Mouse (Mus musculus) macrophage (primary cell): Measurements from ENCODE around the gene Nsun2. TPM values are rescaled to one million over a fixed set of nuclear protein-coding genes. Genes with fewer than 3 reads are reported as not detected.
"Not testable (repeated sequence)": the region's sequence is repeated elsewhere in the genome, so short reads cannot be mapped to it uniquely, and the experiment has no call there.

ENCODE experiments used
- H3K27ac ChIP-seq: fragments of 350-480 bp; formaldehyde crosslinking; 2 replicates; pipeline ENCODE4 v1.9.0; 2021
- H3K36me3 ChIP-seq: fragments of 350-480 bp; formaldehyde crosslinking; 2 replicates; pipeline ENCODE4 v1.9.0; 2021; ENCODE audit errors: inconsistent target
- H3K4me3 ChIP-seq: fragments of 350-480 bp; formaldehyde crosslinking; 2 replicates; pipeline ENCODE4 v1.9.0; 2021; ENCODE audit errors: inconsistent target
- H3K79me2 ChIP-seq: fragments of 350-480 bp; formaldehyde crosslinking; 2 replicates; pipeline ENCODE4 v1.9.0; 2021; ENCODE audit errors: inconsistent target
- WGBS: methylation state at CpG from one replicate; pipeline ENCODE4 v1.1.7; 2026; ENCODE audit warnings: inconsistent platforms; ENCODE audit not compliant: missing documents; 5-methylcytosine and 5-hydroxymethylcytosine counted together
- polyA plus RNA-seq: library from polyadenylated mRNA; stranded (reverse); fragments of 250-400 nt; gene quantifications from 3 replicates; pipeline ENCODE4 v1.2.4, GENCODE M21; 2018; ENCODE audit warnings: inconsistent platforms

The Nsun2 gene
- polyA plus RNA-seq, 1 experiment from 2014 or later, result 44.0 TPM

GRCm38 (mm10) chr13:69577181-69577834 is 43.8 kb downstream of the Nsun2 start:
- Histone ChIP-seq H3K27ac (no peak overlapping the region), H3K36me3 (no peaks in the 10 kb centered on the region), H3K79me2 (no peaks in the 10 kb centered on the region), H3K4me3 (no peak overlapping the region)
- 91% methylated on average over 16 of the region's 16 CpGs for WGBS

- Histone ChIP-seq H3K36me3 (no peaks in the 10 kb centered on the region), H3K4me3 (no peak overlapping the region), H3K79me2 (no peaks in the 10 kb centered on the region), H3K27ac (no peak overlapping the region)
- WGBS, result 94% methylated on average over 6 of the region's 6 CpGs
These were observed 48.9 kb downstream of the Nsun2 start for GRCm38 (mm10) chr13:69582411-69582810.

DNA sequence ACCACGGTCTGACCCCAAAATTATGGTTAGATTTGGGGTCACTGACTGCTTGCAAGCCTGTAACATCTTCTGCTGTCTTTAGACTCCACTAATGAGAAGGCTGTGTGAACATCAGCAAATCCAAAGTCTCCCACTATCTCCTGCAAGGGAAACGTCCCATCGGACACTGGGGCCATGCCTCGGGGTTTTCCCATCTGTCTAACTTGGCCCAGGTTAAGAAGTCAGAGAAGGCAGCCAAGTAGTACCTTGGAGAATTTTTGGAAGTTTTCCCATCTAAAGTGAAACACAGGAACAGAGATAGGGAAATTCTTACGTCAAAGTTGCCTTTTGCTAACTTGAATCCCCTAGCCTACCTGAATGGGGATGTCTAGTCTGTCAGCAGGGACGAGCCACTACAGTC is 50.0 kb downstream of the Nsun2 start:
- Histone ChIP-seq H3K36me3 (no peaks in the 10 kb centered on the region), H3K27ac (no peak overlapping the region), H3K79me2 (no peaks in the 10 kb centered on the region), H3K4me3 (no peak overlapping the region)
- WGBS, result 92% methylated on average over 6 of the region's 6 CpGs

- H3K4me3 ChIP-seq, result no peak overlapping the region
- no peak overlapping the region for H3K27ac ChIP-seq
- WGBS, result 50% methylated on average over 6 of the region's 6 CpGs
- H3K79me2 ChIP-seq, result no peaks in the 10 kb centered on the region
- no peaks in the 10 kb centered on the region for H3K36me3 ChIP-seq
These were observed 52.3 kb downstream of the Nsun2 start for GRCm38 (mm10) chr13:69585828-69586227.

- 82% methylated on average over 10 of the region's 10 CpGs for WGBS
These were observed 52.8 kb downstream of the Nsun2 start for GRCm38 (mm10) chr13:69586337-69586736.

DNA sequence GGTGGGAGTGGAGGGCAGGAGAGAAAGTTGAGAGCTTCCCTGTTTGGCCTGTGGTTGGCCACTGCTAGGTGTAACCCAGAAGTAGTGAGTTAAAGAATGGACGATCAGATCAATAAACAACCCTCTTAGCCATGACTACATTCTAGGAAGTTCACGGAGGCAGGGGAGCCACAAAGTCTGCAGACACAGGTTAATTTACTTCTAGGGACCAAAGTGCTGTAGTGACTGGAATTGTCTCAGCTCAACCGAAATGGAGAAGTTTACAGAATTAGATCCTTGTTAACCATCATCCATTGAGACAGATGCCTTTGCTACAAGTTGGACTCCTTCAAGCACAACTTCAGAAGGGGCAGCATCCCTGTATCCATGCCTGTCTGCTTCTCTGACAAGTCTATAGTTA is 54.3 kb downstream of the Nsun2 start:
- no peak overlapping the region for H3K27ac ChIP-seq
- 63% methylated on average over 3 of the region's 3 CpGs for WGBS

More at GRCm38 (mm10) chr13:69586337-69586736, 52.8 kb downstream of the Nsun2 start:
- no peaks in the 10 kb centered on the region for H3K79me2 ChIP-seq
- no peak overlapping the region for H3K4me3 ChIP-seq
- H3K27ac ChIP-seq, result no peak overlapping the region
- no peaks in the 10 kb centered on the region for H3K36me3 ChIP-seq

GRCm38 (mm10) chr13:69588263-69588662 is 54.7 kb downstream of the Nsun2 start:
- 98% methylated on average over 6 of the region's 6 CpGs for WGBS
- H3K27ac ChIP-seq, result no peak overlapping the region
- no peak overlapping the region for H3K4me3 ChIP-seq
- H3K36me3 ChIP-seq, result no peaks in the 10 kb centered on the region
- no peaks in the 10 kb centered on the region for H3K79me2 ChIP-seq

More for the DNA sequence above, 54.3 kb downstream of the Nsun2 start:
- H3K36me3 ChIP-seq, result no peaks in the 10 kb centered on the region
- H3K4me3 ChIP-seq, result no peak overlapping the region
- no peaks in the 10 kb centered on the region for H3K79me2 ChIP-seq

- H3K27ac ChIP-seq, result no peak overlapping the region
- no peaks in the 10 kb centered on the region for H3K79me2 ChIP-seq
- H3K36me3 ChIP-seq, result no peaks in the 10 kb centered on the region
- H3K4me3 ChIP-seq, result no peak overlapping the region
- WGBS, result 97% methylated on average over 5 of the region's 5 CpGs
These were observed 57.8 kb downstream of the Nsun2 start for GRCm38 (mm10) chr13:69591338-69591737.

DNA sequence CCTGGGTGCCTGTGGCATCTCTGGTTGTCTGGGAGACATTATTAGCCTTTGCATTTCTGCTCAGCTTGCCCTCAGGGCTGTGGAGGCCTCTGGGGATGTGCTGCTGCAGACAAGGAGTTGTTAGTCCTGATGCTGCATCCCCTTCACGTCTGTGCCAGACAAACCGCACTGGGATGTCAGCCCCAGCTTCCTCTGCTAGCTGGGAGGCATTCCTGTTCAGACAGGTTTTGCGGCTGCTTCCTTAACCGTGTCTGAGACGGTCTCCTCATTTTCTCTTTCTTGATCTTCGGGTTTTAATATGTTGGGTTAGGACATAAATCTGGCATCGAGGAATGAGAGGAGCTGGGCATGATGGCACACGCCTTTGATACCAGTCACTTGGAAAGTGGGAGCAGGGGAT is 58.7 kb downstream of the Nsun2 start:
- no peaks in the 10 kb centered on the region for H3K79me2 ChIP-seq
- no peak overlapping the region for H3K4me3 ChIP-seq
- 93% methylated on average over 7 of the region's 8 CpGs for WGBS

GRCm38 (mm10) chr13:69593453-69593852 is 59.9 kb downstream of the Nsun2 start:
- Histone ChIP-seq H3K79me2 (no peaks in the 10 kb centered on the region), H3K36me3 (no peaks in the 10 kb centered on the region), H3K27ac (no peak overlapping the region), H3K4me3 (no peak overlapping the region)
- 96% methylated on average over 8 of the region's 8 CpGs for WGBS

More for the DNA sequence above, 58.7 kb downstream of the Nsun2 start:
- Histone ChIP-seq H3K27ac (no peak overlapping the region), H3K36me3 (no peaks in the 10 kb centered on the region)

DNA sequence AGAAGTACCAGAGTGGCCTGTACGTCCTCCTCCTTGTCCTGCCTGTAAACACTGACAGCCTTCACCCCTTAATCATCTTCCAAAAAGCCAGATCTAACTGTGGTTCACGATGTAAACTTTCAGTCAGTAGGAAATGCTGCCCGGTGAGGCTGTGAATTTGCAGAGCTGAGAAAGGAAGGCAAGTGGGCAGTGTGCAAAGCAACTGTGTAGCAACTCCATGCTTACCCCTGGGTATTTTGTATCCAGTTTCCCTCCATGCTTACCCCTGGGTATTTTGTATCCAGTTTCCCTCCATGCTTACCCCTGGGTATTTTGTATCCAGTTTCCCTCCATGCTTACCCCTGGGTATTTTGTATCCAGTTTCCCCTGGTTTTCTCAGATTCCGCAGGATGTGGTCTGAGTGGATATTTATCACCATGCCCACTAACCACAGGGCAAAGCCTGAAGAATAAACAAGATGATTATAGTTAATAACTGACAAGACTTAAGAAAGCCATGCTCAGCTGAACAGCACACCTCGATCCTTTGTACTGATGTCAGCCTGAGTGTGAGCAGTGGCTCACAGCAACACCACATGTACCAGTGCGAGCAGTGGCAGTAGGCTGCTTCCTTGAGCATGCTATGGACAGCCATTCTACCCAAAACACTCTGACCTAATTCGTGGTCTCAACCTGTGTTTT is 61.2 kb downstream of the Nsun2 start:
- H3K36me3 ChIP-seq, result no peaks in the 10 kb centered on the region
- no peak overlapping the region for H3K4me3 ChIP-seq
- no peak overlapping the region for H3K27ac ChIP-seq
- 73% methylated on average over 7 of the region's 7 CpGs for WGBS
- no peaks in the 10 kb centered on the region for H3K79me2 ChIP-seq

- no peaks in the 10 kb centered on the region for H3K79me2 ChIP-seq
These were observed 62.4 kb downstream of the Nsun2 start for GRCm38 (mm10) chr13:69595911-69596310.

GRCm38 (mm10) chr13:69596515-69596914 is 63.0 kb downstream of the Nsun2 start:
- Histone ChIP-seq H3K4me3 (no peak overlapping the region), H3K36me3 (no peaks in the 10 kb centered on the region), H3K79me2 (no peaks in the 10 kb centered on the region), H3K27ac (no peak overlapping the region)
- 100% methylated on average over 2 of the region's 2 CpGs for WGBS

More at GRCm38 (mm10) chr13:69595911-69596310, 62.4 kb downstream of the Nsun2 start:
- Histone ChIP-seq H3K4me3 (no peak overlapping the region), H3K36me3 (no peaks in the 10 kb centered on the region), H3K27ac (no peak overlapping the region)
- WGBS, result 95% methylated on average over 6 of the region's 6 CpGs

- 95% methylated on average over 10 of the region's 10 CpGs for WGBS
- Histone ChIP-seq H3K79me2 (no peaks in the 10 kb centered on the region), H3K36me3 (no peaks in the 10 kb centered on the region), H3K27ac (no peak overlapping the region), H3K4me3 (no peak overlapping the region)
These were observed 65.3 kb downstream of the Nsun2 start for GRCm38 (mm10) chr13:69598867-69599266.

- WGBS, result 96% methylated on average over 5 of the region's 5 CpGs
- not testable (repeated sequence) for H3K79me2 ChIP-seq, H3K27ac ChIP-seq, H3K4me3 ChIP-seq, H3K36me3 ChIP-seq
These were observed 67.3 kb downstream of the Nsun2 start for GRCm38 (mm10) chr13:69600863-69601262.
